Mouse (Mus musculus) lung, postnatal 25 days (tissue): ENCODE measurements at regions not wholly inside any gene's neighbourhood (a gene's known extent, or its start where the extent isn't known, plus 50 kb on each side); places are given as distances from the start of the nearest gene placed in this dataset.
A peak's percentile ranks its signal among the peaks of the same experiment; 100 is the strongest.

Source experiments
- DNase-seq: peaks from one replicate; pipeline ENCODE4 v3.0.0; 2022; ENCODE audit warnings: low spot score

DNA sequence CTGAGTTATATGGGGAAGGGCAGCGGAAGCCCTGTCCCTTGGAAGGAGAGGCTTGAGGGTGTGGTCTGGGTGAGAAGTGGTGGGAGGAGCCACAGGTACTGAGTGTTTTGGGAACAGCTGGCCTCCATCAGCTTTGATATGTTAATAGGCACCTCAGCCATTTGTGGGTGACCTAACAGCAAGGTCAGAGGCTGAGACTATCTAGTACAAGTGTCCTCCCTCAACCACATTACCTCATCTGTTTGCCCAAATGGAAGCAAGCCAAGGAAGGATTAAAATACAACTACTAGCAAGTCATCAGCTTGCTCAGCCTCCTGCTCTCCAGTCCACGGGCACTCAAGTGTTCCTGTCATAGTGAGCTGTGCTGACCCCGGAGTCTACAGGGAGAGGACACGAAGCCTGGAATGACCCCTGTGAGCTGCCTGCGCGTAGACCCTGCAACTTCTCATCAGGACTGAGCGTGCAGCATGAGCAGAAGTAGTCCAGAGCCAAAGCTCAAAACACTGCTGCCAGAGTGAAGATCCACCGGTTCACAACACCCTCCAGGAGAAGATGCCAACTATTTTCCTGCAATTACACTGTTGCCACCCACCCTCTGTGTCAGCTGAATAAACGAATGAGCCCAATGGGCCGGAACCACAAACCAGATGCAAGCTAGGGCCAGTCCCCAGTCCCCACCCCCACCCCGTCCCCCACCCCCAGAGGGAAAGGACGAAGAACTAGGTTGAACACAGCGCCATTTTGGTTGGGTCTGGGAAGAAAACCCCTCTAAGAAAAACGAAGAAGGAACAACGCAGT is 239.6 kb downstream of the Qk start:
- peak; percentile 77 for DNase-seq

- no peak for DNase-seq
These were observed 240.9 kb downstream of the Qk start for GRCm38 (mm10) chr17:10078536-10079319.

GRCm38 (mm10) chr17:10073301-10073700 is 246.4 kb downstream of the Qk start:
- DNase-seq: no peak

DNA sequence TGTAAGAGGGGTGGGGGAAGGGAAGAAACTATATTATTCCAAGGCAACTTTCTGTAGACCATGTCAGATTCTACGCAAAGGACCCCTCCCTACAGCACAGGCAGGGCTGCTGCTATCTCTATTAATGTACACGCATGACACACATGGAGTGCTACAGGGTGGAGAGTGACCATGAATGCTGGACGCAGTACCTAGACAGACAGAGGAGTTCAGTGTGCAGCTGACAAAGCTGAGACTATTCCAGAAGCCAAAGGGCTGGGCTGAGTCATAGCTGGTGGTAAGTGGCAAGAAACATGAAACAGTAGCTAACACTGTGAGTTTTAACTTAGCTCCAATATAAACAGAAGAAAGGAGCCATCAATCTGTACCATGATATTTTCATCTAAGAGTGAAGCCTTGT is 250.4 kb downstream of the Qk start:
- no peak for DNase-seq

DNA sequence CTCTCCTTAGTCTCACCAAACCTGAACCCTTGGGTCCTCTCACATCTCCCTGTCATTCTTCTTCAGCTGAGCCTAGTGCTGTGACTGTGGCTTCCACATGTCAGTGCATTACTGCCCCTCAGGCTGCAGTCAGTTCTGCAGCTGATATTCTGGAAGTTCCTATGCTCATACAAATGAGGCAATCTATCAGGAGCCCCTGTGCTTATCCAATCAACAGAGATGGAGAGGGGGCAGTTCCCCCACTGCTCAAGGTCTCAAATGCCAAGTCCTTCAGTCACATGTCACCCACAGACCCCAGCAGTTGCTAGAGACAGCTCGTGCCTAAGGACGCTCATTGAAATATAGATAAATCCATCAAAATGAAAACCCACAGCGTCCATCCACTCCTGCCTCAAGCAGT is 254.5 kb downstream of the Qk start:
- DNase-seq: no peak

GRCm38 (mm10) chr17:10062546-10063100 is 257.0 kb downstream of the Qk start:
- DNase-seq: peak; percentile 57

GRCm38 (mm10) chr17:10057736-10058135 is 261.9 kb downstream of the Qk start:
- no peak for DNase-seq

GRCm38 (mm10) chr17:10056096-10056495 is 263.6 kb downstream of the Qk start:
- no peak for DNase-seq

GRCm38 (mm10) chr17:10054375-10054774 is 265.3 kb downstream of the Qk start:
- DNase-seq: peak; percentile 21

GRCm38 (mm10) chr17:10044336-10044735 is 275.3 kb downstream of the Qk start:
- no peak for DNase-seq

DNA sequence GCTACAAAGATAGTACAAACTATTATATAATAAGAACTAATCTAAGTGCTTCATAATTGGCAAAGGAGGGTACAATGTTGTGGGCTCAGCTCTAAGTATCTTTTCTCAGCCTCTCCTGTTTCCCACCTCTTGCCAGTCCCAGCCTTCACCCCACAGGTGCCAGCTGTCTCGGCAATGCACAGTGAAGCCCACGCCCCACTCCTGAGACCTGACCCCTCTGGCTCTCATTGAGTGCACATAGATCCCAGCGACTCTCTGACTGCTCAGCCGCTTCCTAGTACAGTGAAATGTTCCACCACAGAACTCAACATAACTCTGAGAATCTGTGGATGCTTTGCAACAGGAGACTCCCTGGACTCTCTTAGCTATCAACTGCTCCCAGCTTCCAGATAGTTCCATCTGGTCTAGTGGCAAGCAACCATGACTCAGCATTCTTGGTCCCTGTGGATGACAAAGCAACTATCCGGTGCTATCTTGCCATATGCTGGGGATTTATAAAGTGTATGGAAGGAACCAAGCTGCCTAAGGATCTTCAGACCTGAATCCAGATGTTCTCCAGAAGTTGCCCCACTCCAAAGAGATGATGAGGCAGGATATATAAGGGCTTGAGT is 277.5 kb downstream of the Qk start:
- DNase-seq: no peak

- DNase-seq: peak; percentile 80
These were observed 278.7 kb downstream of the Qk start for GRCm38 (mm10) chr17:10040951-10041359.

DNA sequence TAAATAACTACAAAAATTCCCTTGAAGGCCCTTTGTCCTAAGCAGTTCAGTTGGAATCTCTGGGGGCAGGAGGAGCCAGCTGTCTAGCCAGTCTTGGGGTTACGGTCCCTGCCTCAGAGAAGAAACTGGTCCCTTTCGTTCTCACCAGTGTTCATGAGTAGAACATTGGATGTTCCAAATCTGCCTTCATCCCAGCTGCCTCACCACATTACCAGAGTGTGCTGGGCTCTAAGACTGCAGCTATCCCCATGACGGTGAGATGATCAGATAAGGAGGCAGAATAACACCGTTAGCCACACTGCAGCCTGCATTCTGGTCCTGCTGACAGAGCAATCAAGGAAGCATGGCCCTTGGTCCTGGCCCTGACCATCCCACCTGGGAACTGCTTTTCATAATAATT is 279.3 kb downstream of the Qk start:
- no peak for DNase-seq

GRCm38 (mm10) chr17:10037799-10038445 is 281.7 kb downstream of the Qk start:
- peak; percentile 85 for DNase-seq

DNA sequence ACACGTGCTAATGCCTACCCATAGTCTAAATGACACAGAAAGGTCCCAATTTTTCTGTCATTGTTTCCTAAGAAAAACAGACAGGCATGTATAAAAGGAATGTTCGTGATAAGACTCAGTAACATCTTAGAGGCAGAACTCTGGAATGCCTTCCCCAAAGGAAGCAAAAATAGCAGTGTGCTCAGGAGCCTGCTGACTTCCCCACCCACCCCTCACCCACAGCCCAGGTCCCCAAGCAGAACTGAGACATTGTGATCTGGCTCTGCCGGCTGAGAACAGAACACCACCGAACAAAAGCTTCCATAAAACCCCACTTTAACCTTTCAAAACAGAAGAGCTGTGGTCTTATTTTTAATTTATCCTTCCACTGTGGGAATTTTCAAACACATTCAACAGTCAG is 286.1 kb downstream of the Qk start:
- no peak for DNase-seq

- no peak for DNase-seq
These were observed 288.6 kb downstream of the Qk start for GRCm38 (mm10) chr17:10031033-10031432.

DNA sequence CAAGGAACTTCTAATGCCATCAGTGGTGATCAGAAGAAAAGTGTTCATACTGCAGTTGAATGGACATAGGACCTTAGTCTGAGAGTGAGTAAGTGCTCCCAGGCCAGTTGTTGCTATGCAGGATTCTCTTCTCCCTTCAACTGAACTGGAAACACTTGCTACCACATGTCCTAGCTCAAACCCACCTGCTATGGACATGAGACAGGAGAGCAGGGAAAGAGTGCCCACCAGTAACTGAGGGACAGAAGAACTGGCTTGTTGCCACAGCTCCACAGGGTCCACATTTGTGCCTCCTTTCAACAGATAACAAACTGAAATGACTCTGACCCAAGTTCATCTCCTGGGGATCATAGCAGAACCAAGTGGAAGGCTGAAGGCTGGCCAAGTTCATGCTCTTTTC is 292.9 kb downstream of the Qk start:
- no peak for DNase-seq

DNA sequence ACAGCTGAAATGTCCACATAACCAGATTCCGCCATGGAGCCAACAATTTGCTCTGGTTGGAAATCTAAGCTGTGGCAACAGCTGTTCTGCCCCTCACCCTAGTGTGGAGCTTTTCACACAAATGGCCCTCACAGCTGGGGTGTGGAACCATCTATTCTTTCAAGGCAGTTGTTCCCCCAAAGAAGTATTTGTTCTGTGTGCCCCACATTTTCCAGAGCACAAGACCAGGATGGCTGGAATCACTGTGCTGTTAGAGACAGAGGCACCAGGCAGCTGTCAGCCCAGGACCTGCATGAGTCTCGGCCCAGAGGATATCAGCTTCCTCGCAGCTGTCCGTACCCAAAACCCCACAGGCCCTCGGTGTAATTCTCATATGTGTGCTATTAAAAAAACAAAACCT is 294.4 kb downstream of the Qk start:
- no peak for DNase-seq

GRCm38 (mm10) chr17:10024323-10024722 is 295.3 kb downstream of the Qk start:
- no peak for DNase-seq

DNA sequence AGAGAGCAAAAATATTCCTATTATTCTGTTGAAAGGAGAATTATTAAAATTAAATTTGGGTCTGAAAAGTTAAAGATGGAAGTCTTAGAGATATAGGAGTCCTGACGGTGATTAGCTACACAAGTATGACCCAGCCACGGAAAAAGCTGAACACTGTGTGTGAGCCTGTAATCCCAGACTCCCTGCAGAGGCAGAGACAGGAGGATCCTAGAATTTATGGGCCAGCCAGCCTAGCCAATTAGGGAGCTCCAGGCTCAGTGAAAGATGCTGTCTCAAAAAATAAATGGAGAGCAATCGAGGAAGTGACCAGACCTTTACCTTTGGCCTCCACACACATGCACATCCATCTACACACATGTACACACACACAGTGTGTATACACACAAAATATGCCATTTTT is 307.5 kb downstream of the Qk start:
- DNase-seq: no peak

- DNase-seq: no peak
These were observed 307.9 kb downstream of the Qk start for GRCm38 (mm10) chr17:10011728-10012127.

DNA sequence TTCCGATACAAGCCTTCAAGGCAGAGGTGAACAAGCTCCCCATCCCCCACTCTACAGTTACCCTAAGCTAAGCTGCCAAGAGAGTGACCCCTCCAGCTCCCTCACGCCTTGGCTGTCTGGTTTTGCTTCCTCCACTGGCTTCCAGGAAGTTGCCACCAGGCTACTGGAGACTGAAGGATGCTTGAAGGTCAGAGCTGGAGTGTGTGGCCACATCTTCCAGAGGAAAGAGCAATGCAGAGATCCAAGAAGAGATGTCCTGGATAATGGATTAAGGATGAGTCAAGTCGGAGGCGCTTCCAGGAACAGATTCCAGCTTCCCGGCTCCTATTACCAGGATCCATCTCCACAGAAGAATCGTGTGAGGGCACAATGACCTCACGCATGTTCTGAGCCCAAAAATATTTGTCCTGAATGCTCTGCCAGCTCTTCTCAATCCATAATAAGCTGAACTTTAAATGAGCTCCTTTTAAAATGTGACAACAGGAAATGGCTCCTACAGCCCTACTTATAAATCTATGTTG is 318.5 kb downstream of the Qk start:
- peak; percentile 50 for DNase-seq
